Mouse (Mus musculus) hindbrain, embryonic 10.5 days (tissue): ENCODE data around the gene Fbxl14. TPM values are rescaled to one million over a fixed set of nuclear protein-coding genes. Genes with fewer than 3 reads are reported as not detected.
A peak's percentile ranks its signal among the peaks of the same experiment; 100 is the strongest.
"Not testable (repeated sequence)": the region's sequence is repeated elsewhere in the genome, so short reads cannot be mapped to it uniquely, and the experiment has no call there.

Source experiments
- DNase-seq: peaks from one replicate; pipeline ENCODE4 v3.0.0-alpha.2; 2017; ENCODE audit warnings: low spot score
- H3K27ac ChIP-seq: fragments of 300-500 bp; sonication (generic); 2 replicates; pipeline ENCODE4 v1.5.1; 2016; ENCODE audit warnings: mild to moderate bottlenecking, moderate library complexity
- H3K27me3 ChIP-seq: fragments of 300-500 bp; sonication (generic); 2 replicates; pipeline ENCODE4 v1.6.1; 2016; ENCODE audit warnings: mild to moderate bottlenecking; ENCODE audit not compliant: poor library complexity, insufficient read depth, severe bottlenecking
- H3K36me3 ChIP-seq: fragments of 300-500 bp; sonication (generic); 2 replicates; pipeline ENCODE4 v1.6.1; 2016; ENCODE audit warnings: mild to moderate bottlenecking, moderate library complexity
- H3K4me1 ChIP-seq: fragments of 300-500 bp; sonication (generic); replicated peaks from 2 replicates; pipeline ENCODE4 v1.6.1; 2016; ENCODE audit warnings: mild to moderate bottlenecking
- H3K4me3 ChIP-seq: fragments of 300-500 bp; sonication (generic); 2 replicates; pipeline ENCODE4 v1.5.1; 2016; ENCODE audit warnings: mild to moderate bottlenecking, moderate library complexity
- H3K9me3 ChIP-seq: fragments of 300-500 bp; sonication (generic); 2 replicates; pipeline ENCODE4 v1.6.1; 2016; ENCODE audit warnings: mild to moderate bottlenecking, moderate library complexity
- WGBS: fragments of 180-500 bp; shearing (Covaris S2); methylation state at CpG from one replicate; pipeline ENCODE4 v1.1.7; 2016; 5-methylcytosine and 5-hydroxymethylcytosine counted together
- polyA plus RNA-seq: library from polyadenylated mRNA; unstranded; fragments of >200 nt; fragmentation: Nextera tagmentation; extraction: Ambion mirVana; gene quantifications from 2 replicates; pipeline ENCODE4 v1.2.1, GENCODE M21; 2016

The Fbxl14 gene
- polyA plus RNA-seq, 1 experiment from 2014 or later, result 3.4 TPM

DNA sequence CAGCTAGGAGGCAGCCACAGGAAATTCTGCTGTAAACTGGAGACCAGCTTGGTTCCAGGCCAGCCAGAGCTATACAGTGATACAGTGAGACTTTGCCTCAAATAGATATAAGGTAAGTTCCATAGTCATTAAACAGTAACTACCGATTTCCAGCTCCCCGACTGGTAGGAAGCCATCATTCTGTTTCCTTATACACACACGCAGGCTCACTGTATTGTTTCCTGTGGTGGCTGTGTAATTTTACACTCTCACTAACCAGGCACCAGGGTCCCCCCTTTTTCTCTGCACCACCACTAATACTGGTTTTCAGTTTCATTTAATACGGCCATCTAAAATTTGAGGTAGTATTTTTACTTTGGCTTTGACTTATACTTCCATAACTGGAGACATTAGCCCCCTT, 5.5 kb upstream of the Fbxl14 start:
- DNase-seq, result no peak
- Histone ChIP-seq H3K27me3 (no peaks in the 10 kb centered on the region), H3K9me3 (no peaks in the 10 kb centered on the region), H3K4me3 (no peak overlapping the region), H3K4me1 (peaks cover 16% of the 10 kb centered on the region), H3K36me3 (no peaks in the 10 kb centered on the region), H3K27ac (no peak overlapping the region)
- 91% methylated on average over 4 of the region's 4 CpGs for WGBS

GRCm38 (mm10) chr6:119475988-119476387, 3.5 kb upstream of the Fbxl14 start:
- DNase-seq, result no peak
- Histone ChIP-seq H3K4me3 (no peak overlapping the region), H3K27me3 (no peaks in the 10 kb centered on the region), H3K9me3 (no peaks in the 10 kb centered on the region), H3K36me3 (peaks cover 10% of the 10 kb centered on the region), H3K4me1 (peaks cover 28% of the 10 kb centered on the region), H3K27ac (no peak overlapping the region)
- 89% methylated on average over 6 of the region's 6 CpGs for WGBS

DNA sequence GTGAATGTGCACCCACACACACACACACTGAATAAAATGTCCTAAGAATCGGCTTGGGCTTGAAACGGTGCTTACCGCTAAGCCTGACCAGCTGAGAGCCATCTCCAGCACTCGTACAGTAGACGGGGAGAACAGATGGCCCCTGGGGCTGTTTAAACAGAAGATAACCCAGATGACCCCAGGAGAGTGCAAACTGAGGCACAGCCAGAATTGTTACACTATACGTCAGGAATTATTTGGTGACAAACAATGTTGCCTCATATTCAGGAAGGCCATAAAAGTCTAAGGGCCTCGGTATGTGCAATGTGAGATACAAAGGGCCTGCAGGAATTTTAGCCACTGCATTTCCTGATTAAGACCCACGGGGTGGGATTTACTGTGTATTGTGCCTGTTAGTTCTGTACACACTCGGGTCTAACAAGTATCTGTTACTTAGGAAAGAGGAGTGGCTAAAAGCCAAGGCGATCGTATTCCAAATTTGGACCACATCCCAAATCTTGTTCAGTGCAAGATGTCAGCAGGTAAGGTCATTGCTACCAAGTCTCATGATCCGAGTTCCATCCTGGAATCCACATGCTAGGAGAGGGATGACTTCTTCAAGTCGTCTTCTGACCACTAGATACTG, 1.7 kb upstream of the Fbxl14 start:
- H3K9me3 ChIP-seq, result no peaks in the 10 kb centered on the region
- H3K4me3 ChIP-seq, result no peak overlapping the region
- no peaks in the 10 kb centered on the region for H3K27me3 ChIP-seq
- no peak for DNase-seq
- peaks cover 37% of the 10 kb centered on the region for H3K4me1 ChIP-seq
- peak overlapping the region; percentile 100; the same call in 1 of the 2 replicates for H3K27ac ChIP-seq
- 68% methylated on average over 13 of the region's 13 CpGs for WGBS
- H3K36me3 ChIP-seq, result peaks cover 14% of the 10 kb centered on the region

DNA sequence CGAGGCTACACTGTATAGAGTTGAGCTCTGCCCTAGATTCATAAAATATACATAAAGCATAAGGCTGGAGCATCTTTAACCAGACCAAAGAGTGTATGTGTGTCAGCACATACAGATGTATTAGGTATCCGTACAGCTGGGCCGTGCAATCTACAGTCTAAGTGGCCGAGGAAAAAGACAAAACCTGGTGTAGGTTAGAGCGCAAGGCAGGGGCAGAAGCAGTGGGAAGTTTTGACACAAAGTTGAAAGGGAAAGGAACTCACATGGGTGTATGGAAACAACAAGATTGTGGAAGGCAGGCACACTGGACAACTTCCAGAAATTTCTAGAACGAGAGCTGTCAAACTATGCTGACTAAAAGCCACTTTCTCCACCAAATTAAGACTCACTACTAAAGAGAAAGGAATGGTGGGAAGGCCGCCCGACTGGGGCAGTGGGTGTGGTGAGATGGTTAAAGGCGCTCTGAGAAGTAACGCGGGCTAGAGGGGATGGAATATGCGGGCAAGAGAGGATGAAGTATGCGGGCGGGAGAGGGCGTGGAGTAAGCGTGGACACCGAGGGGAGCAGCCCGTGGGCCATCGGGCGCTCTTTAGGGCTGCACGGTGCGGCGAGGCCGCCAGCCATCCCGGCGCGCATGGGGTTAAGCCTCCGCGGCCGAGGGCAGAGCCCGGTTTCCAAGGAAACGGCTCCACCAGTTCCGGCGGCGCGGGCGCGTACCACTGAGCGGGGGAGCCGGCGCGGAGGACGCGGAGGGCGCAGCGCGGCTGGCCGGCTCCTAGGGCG, 717 bp upstream of the Fbxl14 start:
- Histone ChIP-seq H3K4me3 (peak overlapping the region; percentile 86), H3K27me3 (no peaks in the 10 kb centered on the region), H3K9me3 (no peaks in the 10 kb centered on the region), H3K4me1 (peaks cover 46% of the 10 kb centered on the region), H3K27ac (peak overlapping the region; percentile 100), H3K36me3 (peaks cover 24% of the 10 kb centered on the region)
- WGBS, result 2% methylated on average over 49 of the region's 49 CpGs
- peak; percentile 89 for DNase-seq

DNA sequence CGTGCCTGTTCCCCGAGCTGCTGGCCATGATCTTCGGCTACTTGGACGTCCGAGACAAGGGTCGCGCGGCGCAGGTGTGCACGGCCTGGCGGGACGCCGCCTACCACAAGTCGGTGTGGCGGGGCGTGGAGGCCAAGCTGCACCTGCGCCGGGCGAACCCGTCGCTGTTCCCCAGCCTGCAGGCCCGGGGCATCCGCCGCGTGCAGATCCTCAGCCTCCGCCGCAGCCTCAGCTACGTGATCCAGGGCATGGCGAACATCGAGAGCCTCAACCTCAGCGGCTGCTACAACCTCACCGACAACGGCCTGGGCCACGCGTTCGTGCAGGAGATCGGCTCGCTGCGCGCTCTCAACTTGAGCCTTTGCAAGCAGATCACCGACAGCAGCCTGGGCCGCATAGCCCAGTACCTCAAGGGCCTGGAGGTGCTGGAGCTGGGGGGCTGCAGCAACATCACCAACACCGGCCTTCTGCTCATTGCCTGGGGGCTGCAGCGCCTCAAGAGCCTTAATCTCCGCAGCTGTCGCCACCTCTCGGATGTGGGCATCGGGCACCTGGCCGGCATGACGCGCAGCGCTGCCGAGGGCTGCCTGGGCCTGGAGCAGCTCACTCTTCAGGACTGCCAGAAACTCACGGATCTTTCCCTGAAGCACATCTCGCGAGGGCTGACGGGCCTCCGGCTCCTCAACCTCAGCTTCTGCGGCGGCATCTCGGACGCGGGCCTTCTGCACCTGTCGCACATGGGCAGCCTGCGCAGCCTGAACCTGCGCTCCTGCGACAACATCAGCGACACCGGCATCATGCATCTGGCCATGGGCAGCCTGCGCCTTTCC, 623 bp downstream of the Fbxl14 start:
- peak overlapping the region; percentile 86 for H3K4me3 ChIP-seq
- no peaks in the 10 kb centered on the region for H3K9me3 ChIP-seq
- peak; percentile 70 for DNase-seq
- H3K27ac ChIP-seq, result peak overlapping the region; percentile 100
- under 1% methylated on average over 70 of the region's 70 CpGs for WGBS
- H3K4me1 ChIP-seq, result peaks cover 58% of the 10 kb centered on the region
- H3K27me3 ChIP-seq, result no peaks in the 10 kb centered on the region
- peaks cover 35% of the 10 kb centered on the region for H3K36me3 ChIP-seq

DNA sequence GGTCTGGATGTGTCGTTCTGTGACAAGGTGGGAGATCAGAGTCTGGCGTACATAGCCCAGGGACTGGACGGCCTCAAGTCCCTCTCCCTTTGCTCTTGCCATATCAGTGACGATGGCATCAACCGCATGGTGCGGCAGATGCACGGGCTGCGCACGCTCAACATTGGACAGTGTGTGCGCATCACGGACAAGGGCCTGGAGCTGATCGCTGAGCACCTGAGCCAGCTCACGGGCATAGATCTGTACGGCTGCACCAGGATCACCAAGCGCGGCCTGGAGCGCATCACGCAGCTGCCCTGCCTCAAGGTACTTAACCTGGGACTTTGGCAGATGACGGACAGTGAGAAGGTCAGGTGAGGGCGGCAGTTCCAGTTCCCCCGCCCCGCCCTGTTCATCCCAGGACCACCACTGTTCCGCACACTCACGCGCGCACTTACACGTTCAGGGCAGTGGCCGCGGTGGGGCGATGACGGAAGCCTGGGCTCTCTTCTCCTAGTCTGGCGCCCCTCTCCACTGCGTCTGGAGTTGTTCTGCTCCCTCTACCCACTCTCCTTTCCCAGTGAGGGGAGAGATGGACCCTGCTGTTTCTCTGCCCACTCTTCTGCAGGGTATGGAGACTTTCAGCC, 1.4 kb downstream of the Fbxl14 start:
- no peaks in the 10 kb centered on the region for H3K9me3 ChIP-seq
- DNase-seq, result peak; percentile 63
- WGBS, result under 1% methylated on average over 33 of the region's 33 CpGs
- no peaks in the 10 kb centered on the region for H3K27me3 ChIP-seq
- peaks cover 38% of the 10 kb centered on the region for H3K36me3 ChIP-seq
- peak overlapping the region; percentile 100 for H3K27ac ChIP-seq
- H3K4me3 ChIP-seq, result peak overlapping the region; percentile 86
- peaks cover 65% of the 10 kb centered on the region for H3K4me1 ChIP-seq

DNA sequence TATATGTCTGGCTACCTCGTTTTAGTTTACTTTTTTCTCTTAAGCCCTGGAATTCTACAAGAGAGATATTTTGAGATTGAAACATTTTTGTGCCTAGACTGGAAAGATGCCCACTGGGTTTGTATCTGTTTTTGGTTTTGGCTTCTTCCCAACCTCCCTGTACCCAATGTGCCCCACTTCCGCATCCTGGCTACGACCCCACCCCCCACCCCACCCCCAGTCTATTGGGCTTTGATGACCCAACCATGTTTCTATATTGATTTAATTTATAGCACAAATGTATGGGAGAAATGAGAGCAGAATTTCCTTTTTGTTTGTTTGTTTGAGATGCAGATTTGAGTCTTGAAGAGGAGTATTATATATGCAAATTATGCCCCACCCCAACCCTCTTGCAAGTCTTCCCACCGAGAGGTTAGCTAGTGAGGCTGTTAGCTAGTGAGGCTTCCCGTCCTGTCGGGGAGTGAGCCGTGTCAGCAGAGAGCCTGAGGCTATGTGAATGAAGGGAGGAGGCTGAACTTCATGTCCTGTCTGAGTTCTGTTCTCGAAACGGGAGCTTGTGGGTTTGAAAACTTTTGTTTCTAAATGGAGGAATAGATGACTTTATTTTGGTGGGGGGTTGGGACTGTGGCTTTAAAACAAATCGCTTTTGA, 2.4 kb downstream of the Fbxl14 start:
- Histone ChIP-seq H3K36me3 (peaks cover 38% of the 10 kb centered on the region), H3K4me3 (peak overlapping the region; percentile 86), H3K4me1 (peaks cover 70% of the 10 kb centered on the region)
- H3K9me3 ChIP-seq, H3K27ac ChIP-seq, H3K27me3 ChIP-seq: not testable (repeated sequence)
- 7% methylated on average over 10 of the region's 10 CpGs for WGBS
- DNase-seq, result peak; percentile 30

DNA sequence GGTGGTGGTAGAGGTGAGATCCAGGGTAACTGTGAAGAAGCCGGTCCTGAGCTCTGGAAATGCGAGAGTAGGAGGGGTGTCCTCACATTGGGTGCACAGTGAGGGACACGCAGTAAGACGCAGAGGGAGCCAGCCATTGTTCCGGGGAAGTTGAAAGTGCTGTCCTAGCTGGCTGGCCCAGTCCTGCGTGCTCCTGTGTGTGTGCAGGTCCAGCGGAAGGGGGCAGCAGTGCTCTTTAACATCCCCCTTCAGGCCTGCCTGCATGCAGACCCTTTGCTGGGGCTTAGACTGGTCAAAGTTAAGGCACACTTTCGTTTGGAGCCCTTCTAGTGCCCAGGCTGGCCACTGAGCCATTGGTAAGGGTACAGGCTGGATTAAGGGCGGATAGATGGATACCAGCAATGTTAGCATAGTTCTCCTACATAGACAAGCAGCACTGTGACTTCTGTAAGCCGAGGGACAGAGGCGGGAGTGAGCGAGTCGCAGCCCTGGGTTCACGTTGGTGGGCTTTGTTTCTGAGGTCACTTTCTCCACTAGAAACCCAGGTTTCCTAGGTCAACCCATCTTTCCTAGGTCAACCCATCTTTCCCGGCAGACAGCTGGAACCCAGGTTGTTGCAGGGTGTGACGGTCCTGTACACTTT, 3.6 kb downstream of the Fbxl14 start:
- H3K4me1 ChIP-seq, result peaks cover 63% of the 10 kb centered on the region
- 41% methylated on average over 16 of the region's 16 CpGs for WGBS
- no peaks in the 10 kb centered on the region for H3K9me3 ChIP-seq
- no peaks in the 10 kb centered on the region for H3K27me3 ChIP-seq
- peak overlapping the region; percentile 71 for H3K27ac ChIP-seq
- DNase-seq, result peak; percentile 72
- peak overlapping the region; percentile 86 for H3K4me3 ChIP-seq
- peaks cover 38% of the 10 kb centered on the region for H3K36me3 ChIP-seq

DNA sequence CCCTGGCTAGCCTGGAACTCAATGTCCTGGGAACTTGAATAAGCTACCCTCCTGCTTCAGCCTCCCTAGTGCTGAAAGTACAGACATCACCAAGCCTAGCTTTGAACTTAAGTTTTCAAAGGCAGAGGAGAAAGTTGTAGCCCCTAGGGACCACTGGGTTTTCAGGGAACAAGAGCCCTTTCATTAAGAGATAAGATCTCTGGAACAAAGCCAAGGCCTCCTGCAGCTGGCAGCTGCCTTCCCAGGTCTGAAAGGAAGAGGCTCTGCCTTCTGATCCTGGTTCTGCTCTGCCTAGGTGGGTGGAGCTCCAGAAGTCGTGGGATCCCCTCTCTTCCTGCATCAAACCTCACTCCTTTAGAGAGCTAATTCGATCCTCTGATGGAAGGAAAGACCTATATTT, 6.0 kb downstream of the Fbxl14 start:
- no peak for DNase-seq
- Histone ChIP-seq H3K4me3 (no peak overlapping the region), H3K27me3 (no peaks in the 10 kb centered on the region), H3K36me3 (peaks cover 33% of the 10 kb centered on the region), H3K4me1 (peaks cover 53% of the 10 kb centered on the region), H3K27ac (no peak overlapping the region), H3K9me3 (no peaks in the 10 kb centered on the region)
- 22% methylated on average over 2 of the region's 2 CpGs for WGBS

DNA sequence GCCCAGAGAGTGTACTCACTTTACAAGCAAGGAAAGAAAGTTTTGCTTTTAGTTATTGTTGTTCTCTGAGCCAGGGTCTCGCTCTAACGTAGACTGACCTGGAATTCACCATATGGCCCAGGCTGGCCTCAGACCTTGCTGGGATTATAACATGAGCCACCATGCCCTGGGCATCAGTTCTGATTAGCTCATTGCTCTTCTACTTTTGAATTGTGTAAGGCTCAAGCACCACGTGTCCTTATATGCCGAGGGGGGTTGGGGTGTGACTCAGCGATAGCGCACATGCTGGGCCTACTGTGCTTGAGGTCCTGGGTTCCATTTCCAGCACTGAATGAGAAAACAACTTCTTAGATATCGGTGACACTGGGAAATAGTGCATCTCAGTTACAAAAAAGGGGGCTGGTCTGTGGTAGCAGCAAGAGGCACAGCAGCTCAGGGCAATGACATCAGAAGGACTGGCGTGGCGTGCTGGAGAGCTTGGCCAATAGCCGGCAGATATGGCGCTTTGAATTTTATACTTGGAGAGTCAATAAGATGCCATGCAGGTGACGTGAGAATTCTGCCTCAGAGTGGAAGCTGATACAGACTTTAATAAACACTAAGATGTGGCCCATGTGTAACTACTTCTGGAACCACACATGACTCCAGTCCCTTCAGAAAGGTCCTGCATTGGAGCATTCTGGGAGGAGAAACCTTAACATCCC, 7.1 kb downstream of the Fbxl14 start:
- Histone ChIP-seq H3K27ac (no peak overlapping the region), H3K36me3 (peaks cover 24% of the 10 kb centered on the region), H3K27me3 (no peaks in the 10 kb centered on the region), H3K9me3 (no peaks in the 10 kb centered on the region), H3K4me1 (peaks cover 55% of the 10 kb centered on the region), H3K4me3 (no peak overlapping the region)
- no peak for DNase-seq
- WGBS, result 92% methylated on average over 12 of the region's 12 CpGs

- DNase-seq, result no peak
- no peak overlapping the region for H3K27ac ChIP-seq
- H3K4me1 ChIP-seq, result peaks cover 60% of the 10 kb centered on the region
- 92% methylated on average over 7 of the region's 7 CpGs for whole genome bisulfite sequencing
- H3K27me3 ChIP-seq, result no peaks in the 10 kb centered on the region
- H3K36me3 ChIP-seq, result peaks cover 24% of the 10 kb centered on the region
- H3K4me3 ChIP-seq, result no peak overlapping the region
- H3K9me3 ChIP-seq, result no peaks in the 10 kb centered on the region
These were observed 7.6 kb downstream of the Fbxl14 start for GRCm38 (mm10) chr6:119487085-119487458.
